Mouse (Mus musculus): ENCODE measurements around the gene Plk5. TPM values are rescaled to one million over a fixed set of nuclear protein-coding genes. Genes with fewer than 3 reads are reported as not detected.

Gene Plk5
- polyA plus RNA-seq, 1 experiment = 2.0 TPM

DNA sequence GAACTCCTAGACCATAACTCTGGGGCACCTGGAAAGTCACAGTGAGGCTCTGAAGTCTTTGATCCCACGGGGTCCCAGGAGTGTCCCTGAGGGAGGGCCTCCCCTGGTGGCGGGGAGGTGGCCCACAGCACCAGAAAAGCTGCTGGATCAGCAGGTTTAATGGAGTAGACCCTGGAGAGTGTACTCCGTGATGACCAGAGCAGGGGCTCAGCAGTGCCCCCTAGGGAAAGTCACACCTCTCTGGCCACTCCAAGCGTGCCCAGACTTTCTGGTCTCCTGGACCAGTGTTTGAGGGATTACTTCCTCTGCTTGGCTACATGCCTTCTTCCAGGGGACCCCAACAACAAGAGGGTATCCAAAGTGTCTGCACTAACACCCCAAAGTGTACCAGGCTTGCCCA, 27.2 kb downstream of the Plk5 start:
- Histone ChIP-seq H3K4me1 (ENCODE audit: control insufficient read depth, insufficient read depth, low read length) (peaks cover 9% of the 10 kb centered on the region; the same call in 1 of the 2 replicates), H3K27ac (ENCODE audit: insufficient read depth, low read depth, low read length) (no peak overlapping the region), H3K27me3 (replicated peaks; ENCODE audit: control insufficient read depth, insufficient read depth, low read length) (no peaks in the 10 kb centered on the region), H3K36me3 (ENCODE audit: control insufficient read depth, insufficient read depth, low read length) (no peaks in the 10 kb centered on the region), H3K4me3 (ENCODE audit: insufficient read depth, low read depth, low read length) (no peak overlapping the region)
- no peak for DNase-seq
- WGBS = 53% methylated on average over 4 of the region's 4 CpGs
- peak; percentile 34; the same call in 1 of the 2 replicates for TF ChIP-seq CTCF (conservative IDR thresholded peaks at IDR 0.05; ENCODE audit: insufficient read depth, insufficient read length, low read depth, low read length)
- TF ChIP-seq POLR2A (IDR thresholded peaks at IDR 0.05; ENCODE audit: low read depth, low read length) = no peak

GRCm38 (mm10) chr10:80384115-80384639, 27.9 kb downstream of the Plk5 start:
- WGBS = 86% methylated on average over 4 of the region's 4 CpGs
- DNase-seq = no peak
- TF ChIP-seq CTCF (conservative IDR thresholded peaks at IDR 0.05; ENCODE audit: insufficient read depth, insufficient read length, low read depth, low read length) = no peak
- TF ChIP-seq POLR2A (IDR thresholded peaks at IDR 0.05; ENCODE audit: low read depth, low read length) = no peak
- H3K4me3 ChIP-seq (ENCODE audit: insufficient read depth, low read depth, low read length) = no peak overlapping the region
- no peaks in the 10 kb centered on the region for H3K36me3 ChIP-seq (ENCODE audit: control insufficient read depth, insufficient read depth, low read length)
- H3K4me1 ChIP-seq (ENCODE audit: control insufficient read depth, insufficient read depth, low read length) = peaks cover 9% of the 10 kb centered on the region; the same call in 1 of the 2 replicates
- H3K27ac ChIP-seq (ENCODE audit: insufficient read depth, low read depth, low read length) = no peak overlapping the region
- H3K27me3 ChIP-seq (replicated peaks; ENCODE audit: control insufficient read depth, insufficient read depth, low read length) = no peaks in the 10 kb centered on the region

- H3K36me3 ChIP-seq (ENCODE audit: control insufficient read depth, insufficient read depth, low read length) = no peaks in the 10 kb centered on the region
- H3K27me3 ChIP-seq (replicated peaks; ENCODE audit: control insufficient read depth, insufficient read depth, low read length) = no peaks in the 10 kb centered on the region
- no peak for DNase-seq
- H3K27ac ChIP-seq (ENCODE audit: insufficient read depth, low read depth, low read length) = no peak overlapping the region
- H3K4me3 ChIP-seq (ENCODE audit: insufficient read depth, low read depth, low read length) = no peak overlapping the region
- TF ChIP-seq POLR2A (IDR thresholded peaks at IDR 0.05; ENCODE audit: low read depth, low read length) (no peak), CTCF (conservative IDR thresholded peaks at IDR 0.05; ENCODE audit: insufficient read depth, insufficient read length, low read depth, low read length) (no peak)
- 80% methylated on average over 7 of the region's 7 CpGs for WGBS
- H3K4me1 ChIP-seq (ENCODE audit: control insufficient read depth, insufficient read depth, low read length) = peaks cover 9% of the 10 kb centered on the region; the same call in 1 of the 2 replicates
Observed at GRCm38 (mm10) chr10:80384709-80385108, 28.4 kb downstream of the Plk5 start.

- Histone ChIP-seq H3K4me1 (ENCODE audit: control insufficient read depth, insufficient read depth, low read length) (peaks cover 10% of the 10 kb centered on the region; the same call in 1 of the 2 replicates), H3K27ac (ENCODE audit: insufficient read depth, low read depth, low read length) (no peak overlapping the region), H3K36me3 (ENCODE audit: control insufficient read depth, insufficient read depth, low read length) (no peaks in the 10 kb centered on the region), H3K27me3 (replicated peaks; ENCODE audit: control insufficient read depth, insufficient read depth, low read length) (no peaks in the 10 kb centered on the region), H3K4me3 (ENCODE audit: insufficient read depth, low read depth, low read length) (no peak overlapping the region)
- TF ChIP-seq POLR2A (IDR thresholded peaks at IDR 0.05; ENCODE audit: low read depth, low read length) = no peak
- TF ChIP-seq CTCF (conservative IDR thresholded peaks at IDR 0.05; ENCODE audit: insufficient read depth, insufficient read length, low read depth, low read length) = no peak
- 61% methylated on average over 7 of the region's 7 CpGs for WGBS
- no peak for DNase-seq
Observed at GRCm38 (mm10) chr10:80385310-80385709, 29.1 kb downstream of the Plk5 start.

DNA sequence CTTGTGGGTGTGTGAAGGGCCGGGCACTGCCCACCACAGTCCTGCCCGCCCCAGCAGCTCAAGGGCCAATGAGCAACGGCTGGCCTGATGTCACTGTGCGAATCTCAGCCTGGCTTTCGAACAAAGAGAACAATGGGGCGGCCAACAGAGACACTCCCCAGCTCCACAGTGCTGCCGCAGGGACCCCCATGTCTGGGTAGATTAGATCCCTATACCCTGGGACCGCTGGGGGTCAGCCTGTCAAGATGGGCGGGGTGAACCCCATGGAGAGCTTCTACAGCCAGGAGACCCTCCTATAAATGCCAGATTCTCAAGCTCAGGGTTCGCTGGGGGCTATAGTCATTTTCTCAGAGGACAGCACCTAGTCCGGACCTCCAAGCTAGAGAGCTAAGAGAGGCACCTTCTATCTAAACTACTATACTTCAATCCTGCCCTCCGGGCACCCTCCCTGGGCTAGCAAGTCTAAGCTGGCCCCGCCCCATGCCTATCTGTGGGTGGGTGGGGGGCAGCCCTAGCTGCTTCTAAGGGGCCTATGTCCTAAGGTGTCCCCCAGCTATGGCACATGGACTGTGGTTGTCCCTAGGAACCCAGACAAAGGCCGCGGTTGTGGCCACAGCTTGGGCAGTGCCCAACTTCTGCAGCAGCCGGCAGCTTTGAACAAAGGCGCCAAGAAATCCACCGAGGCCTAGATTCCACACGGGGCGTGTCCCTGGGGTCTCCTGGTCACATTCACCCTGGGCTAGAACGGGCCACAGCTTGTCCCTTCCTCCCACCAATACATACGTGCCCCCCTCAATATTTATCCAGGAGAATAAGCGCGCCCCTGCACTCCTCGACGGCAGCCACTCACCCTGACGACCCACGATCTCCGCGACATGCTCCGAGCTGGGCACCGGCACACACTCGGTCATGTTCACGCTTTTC, 29.8 kb downstream of the Plk5 start:
- DNase-seq = no peak
- Histone ChIP-seq H3K27ac (ENCODE audit: insufficient read depth, low read depth, low read length) (no peak overlapping the region), H3K36me3 (ENCODE audit: control insufficient read depth, insufficient read depth, low read length) (no peaks in the 10 kb centered on the region), H3K4me1 (ENCODE audit: control insufficient read depth, insufficient read depth, low read length) (peaks cover 11% of the 10 kb centered on the region; the same call in 1 of the 2 replicates), H3K27me3 (replicated peaks; ENCODE audit: control insufficient read depth, insufficient read depth, low read length) (no peaks in the 10 kb centered on the region), H3K4me3 (ENCODE audit: insufficient read depth, low read depth, low read length) (peak overlapping the region; percentile 72)
- TF ChIP-seq CTCF (conservative IDR thresholded peaks at IDR 0.05; ENCODE audit: insufficient read depth, insufficient read length, low read depth, low read length) (no peak), POLR2A (IDR thresholded peaks at IDR 0.05; ENCODE audit: low read depth, low read length) (no peak)
- WGBS = 10% methylated on average over 34 of the region's 34 CpGs

GRCm38 (mm10) chr10:80386735-80387471, 30.6 kb downstream of the Plk5 start:
- no peak overlapping the region for H3K27ac ChIP-seq (ENCODE audit: insufficient read depth, low read depth, low read length)
- no peak for DNase-seq
- TF ChIP-seq CTCF (conservative IDR thresholded peaks at IDR 0.05; ENCODE audit: insufficient read depth, insufficient read length, low read depth, low read length) (no peak), POLR2A (IDR thresholded peaks at IDR 0.05; ENCODE audit: low read depth, low read length) (no peak)
- H3K4me1 ChIP-seq (ENCODE audit: control insufficient read depth, insufficient read depth, low read length) = peaks cover 11% of the 10 kb centered on the region; the same call in 1 of the 2 replicates
- no peaks in the 10 kb centered on the region for H3K36me3 ChIP-seq (ENCODE audit: control insufficient read depth, insufficient read depth, low read length)
- no peaks in the 10 kb centered on the region for H3K27me3 ChIP-seq (replicated peaks; ENCODE audit: control insufficient read depth, insufficient read depth, low read length)
- H3K4me3 ChIP-seq (ENCODE audit: insufficient read depth, low read depth, low read length) = peak overlapping the region; percentile 72
- WGBS = 4% methylated on average over 91 of the region's 94 CpGs
